Mouse (Mus musculus): ENCODE data around the gene Snap23. TPM values are rescaled to one million over a fixed set of nuclear protein-coding genes. Genes with fewer than 3 reads are reported as not detected.

Gene Snap23
- total RNA-seq, 2 experiments from 2014 or later, result 51.2 to 119 TPM

- no peak for ATAC-seq (replicated peaks; ENCODE audit: poor library complexity, severe bottlenecking)
Measured at GRCm38 (mm10) chr2:120577799-120578198, 10.3 kb downstream of the Snap23 start.

GRCm38 (mm10) chr2:120578286-120578685 is 10.8 kb downstream of the Snap23 start:
- ATAC-seq (replicated peaks; ENCODE audit: poor library complexity, severe bottlenecking), result peak; percentile 96

GRCm38 (mm10) chr2:120589759-120590158 is 22.3 kb downstream of the Snap23 start:
- ATAC-seq (replicated peaks; ENCODE audit: poor library complexity, severe bottlenecking), result no peak

- no peak for ATAC-seq (replicated peaks; ENCODE audit: poor library complexity, severe bottlenecking)
Measured at GRCm38 (mm10) chr2:120592227-120592626, 24.8 kb downstream of the Snap23 start.

- ATAC-seq (replicated peaks; ENCODE audit: poor library complexity, severe bottlenecking), result no peak
Measured at GRCm38 (mm10) chr2:120597734-120598133, 30.3 kb downstream of the Snap23 start.

GRCm38 (mm10) chr2:120599506-120599905 is 32.0 kb downstream of the Snap23 start:
- no peak for ATAC-seq (replicated peaks; ENCODE audit: poor library complexity, severe bottlenecking)

GRCm38 (mm10) chr2:120606021-120606690 is 38.7 kb downstream of the Snap23 start:
- ATAC-seq (replicated peaks; ENCODE audit: poor library complexity, severe bottlenecking), result no peak

- ATAC-seq (replicated peaks; ENCODE audit: poor library complexity, severe bottlenecking), result peak; percentile 98
Measured at GRCm38 (mm10) chr2:120608830-120609723, 41.6 kb downstream of the Snap23 start, which contains the start of the genes Haus2 and Lrrc57. Haus2 (plus strand) TSS chr2:120609383. Lrrc57 (minus strand) TSS chr2:120609520.

- ATAC-seq (replicated peaks; ENCODE audit: poor library complexity, severe bottlenecking), result no peak
Measured at GRCm38 (mm10) chr2:120616279-120617163, 49.0 kb downstream of the Snap23 start.

GRCm38 (mm10) chr2:120619538-120619937 is 52.1 kb downstream of the Snap23 start:
- no peak for ATAC-seq (replicated peaks; ENCODE audit: poor library complexity, severe bottlenecking)

- ATAC-seq (replicated peaks; ENCODE audit: poor library complexity, severe bottlenecking), result peak; percentile 67
Measured at GRCm38 (mm10) chr2:120622920-120623319, 55.4 kb downstream of the Snap23 start.

- no peak for ATAC-seq (replicated peaks; ENCODE audit: poor library complexity, severe bottlenecking)
Measured at GRCm38 (mm10) chr2:120628076-120628865, 60.8 kb downstream of the Snap23 start.

- peak; percentile 97 for ATAC-seq (replicated peaks; ENCODE audit: poor library complexity, severe bottlenecking)
Measured at GRCm38 (mm10) chr2:120628886-120629735, 61.6 kb downstream of the Snap23 start, which contains the start of gene Stard9. Stard9 (plus strand) TSS chr2:120629121.

- ATAC-seq (replicated peaks; ENCODE audit: poor library complexity, severe bottlenecking), result no peak
Measured at GRCm38 (mm10) chr2:120630246-120630645, 62.8 kb downstream of the Snap23 start.

GRCm38 (mm10) chr2:120630655-120631054 is 63.2 kb downstream of the Snap23 start:
- no peak for ATAC-seq (replicated peaks; ENCODE audit: poor library complexity, severe bottlenecking)

- no peak for ATAC-seq (replicated peaks; ENCODE audit: poor library complexity, severe bottlenecking)
Measured at GRCm38 (mm10) chr2:120631521-120631920, 64.0 kb downstream of the Snap23 start.

GRCm38 (mm10) chr2:120631957-120632356 is 64.5 kb downstream of the Snap23 start:
- ATAC-seq (replicated peaks; ENCODE audit: poor library complexity, severe bottlenecking), result peak; percentile 68

GRCm38 (mm10) chr2:120640835-120641234 is 73.4 kb downstream of the Snap23 start:
- no peak for ATAC-seq (replicated peaks; ENCODE audit: poor library complexity, severe bottlenecking)

- ATAC-seq (replicated peaks; ENCODE audit: poor library complexity, severe bottlenecking), result no peak
Measured at GRCm38 (mm10) chr2:120643836-120644235, 76.4 kb downstream of the Snap23 start.

Data from granulocyte monocyte progenitor cell, adult 5-6 weeks (primary cell).